Mouse (Mus musculus) midbrain, embryonic 16.5 days (tissue): ENCODE measurements around the gene Sirt2. TPM values are rescaled to one million over a fixed set of nuclear protein-coding genes. Genes with fewer than 3 reads are reported as not detected.

Experiments used
- ATAC-seq: fragments of 200-750 bp; cut with Nextera tagmentation; 2 replicates; pipeline ENCODE4 v1.8.0; 2017; ENCODE audit warnings: moderate TSS enrichment
- H3K27ac ChIP-seq: fragments of 300-500 bp; sonication (generic); 2 replicates; pipeline ENCODE4 v1.5.1; 2014; ENCODE audit warnings: mild to moderate bottlenecking, low read length, mixed read lengths
- H3K27me3 ChIP-seq: fragments of 300-500 bp; sonication (generic); 2 replicates; pipeline ENCODE4 v1.6.1; 2014; ENCODE audit warnings: low read depth, low read length, mixed read lengths; ENCODE audit not compliant: control insufficient read depth, insufficient read depth
- H3K36me3 ChIP-seq: fragments of 300-500 bp; sonication (generic); 2 replicates; pipeline ENCODE4 v1.6.1; 2014; ENCODE audit warnings: mild to moderate bottlenecking, low read length, moderate library complexity, mixed read lengths; ENCODE audit not compliant: control insufficient read depth, insufficient read depth
- H3K4me1 ChIP-seq: fragments of 300-500 bp; sonication (generic); 2 replicates; pipeline ENCODE4 v1.6.1; 2014; ENCODE audit warnings: mild to moderate bottlenecking, low read length, mixed read lengths; ENCODE audit not compliant: control insufficient read depth, insufficient read depth
- H3K4me2 ChIP-seq: fragments of 300-500 bp; sonication (generic); 2 replicates; pipeline ENCODE4 v1.6.1; 2014; ENCODE audit warnings: mild to moderate bottlenecking, low read length, mixed read lengths
- H3K4me3 ChIP-seq: fragments of 300-500 bp; sonication (generic); 2 replicates; pipeline ENCODE4 v1.5.1; 2014; ENCODE audit warnings: low read depth, mild to moderate bottlenecking, low read length, moderate library complexity, mixed read lengths
- H3K9ac ChIP-seq: fragments of 300-500 bp; sonication (generic); 2 replicates; pipeline ENCODE4 v1.6.1; 2014; ENCODE audit warnings: low read depth, low read length, mixed read lengths
- H3K9me3 ChIP-seq: fragments of 300-500 bp; sonication (generic); replicated peaks from 2 replicates; pipeline ENCODE4 v1.6.1; 2014; ENCODE audit warnings: mild to moderate bottlenecking, low read length, mixed read lengths; ENCODE audit not compliant: control insufficient read depth, poor library complexity, severe bottlenecking
- WGBS: fragments of 180-500 bp; shearing (Covaris S2); extraction: QIAGEN DNeasy Blood & Tissue Kit; methylation state at CpG from one replicate; pipeline ENCODE4 v1.1.7; 2014; 5-methylcytosine and 5-hydroxymethylcytosine counted together
- polyA plus RNA-seq: library from polyadenylated mRNA; unstranded; fragments of >200 nt; fragmentation: Nextera tagmentation; extraction: Ambion mirVana; gene quantifications from 2 replicates; pipeline ENCODE4 v1.2.1, GENCODE M21; 2015

The Sirt2 gene
- polyA plus RNA-seq, 1 experiment from 2014 or later: 117 TPM

- ATAC-seq: no peak
Measured at GRCm38 (mm10) chr7:28787884-28788283, 21.3 kb downstream of the Sirt2 start.

GRCm38 (mm10) chr7:28788307-28789195 lies 22.0 kb downstream of the Sirt2 start, which contains the start of gene Rinl:
Gene Rinl (plus strand): TSS chr7:28788969.
- Histone ChIP-seq H3K36me3 (0 out of 2 replicates have a peak, but pooled peaks cover 2% of the 10 kb centered on the region), H3K4me3 (no peak within 1 kb of the TSS), H3K4me2 (no peak within 1 kb of the TSS), H3K9ac (no peak within 1 kb of the TSS), H3K27ac (no peak within 1 kb of the TSS), H3K4me1 (no peaks in the 10 kb centered on the region), H3K9me3 (no peaks in the 10 kb centered on the region), H3K27me3 (no peaks in the 10 kb centered on the region)
- WGBS: 76% methylated on average over 5 of the region's 5 CpGs
- no peak for ATAC-seq

More at GRCm38 (mm10) chr7:28787884-28788283, 21.3 kb downstream of the Sirt2 start:
- Histone ChIP-seq H3K4me3 (no peak overlapping the region), H3K9me3 (no peaks in the 10 kb centered on the region), H3K36me3 (0 out of 2 replicates have a peak, but pooled peaks cover 2% of the 10 kb centered on the region), H3K4me2 (no peak overlapping the region), H3K27me3 (no peaks in the 10 kb centered on the region), H3K9ac (no peak overlapping the region), H3K27ac (no peak overlapping the region), H3K4me1 (no peaks in the 10 kb centered on the region)
- 93% methylated on average over 9 of the region's 9 CpGs for WGBS

- Histone ChIP-seq H3K4me1 (no peaks in the 10 kb centered on the region), H3K4me2 (no peak overlapping the region), H3K9me3 (no peaks in the 10 kb centered on the region), H3K27ac (no peak overlapping the region), H3K36me3 (0 out of 2 replicates have a peak, but pooled peaks cover 2% of the 10 kb centered on the region), H3K4me3 (no peak overlapping the region), H3K9ac (no peak overlapping the region), H3K27me3 (no peaks in the 10 kb centered on the region)
- 83% methylated on average over 3 of the region's 3 CpGs for WGBS
- ATAC-seq: no peak
Measured at GRCm38 (mm10) chr7:28789235-28789634, 22.7 kb downstream of the Sirt2 start.

- H3K4me3 ChIP-seq: no peak overlapping the region
- H3K27ac ChIP-seq: no peak overlapping the region
- H3K36me3 ChIP-seq: 0 out of 2 replicates have a peak, but pooled peaks cover 2% of the 10 kb centered on the region
- H3K9ac ChIP-seq: no peak overlapping the region
- ATAC-seq: no peak
- no peaks in the 10 kb centered on the region for H3K4me1 ChIP-seq
- H3K27me3 ChIP-seq: no peaks in the 10 kb centered on the region
- WGBS: 51% methylated on average over 8 of the region's 8 CpGs
- no peak overlapping the region for H3K4me2 ChIP-seq
- H3K9me3 ChIP-seq: no peaks in the 10 kb centered on the region
Measured at GRCm38 (mm10) chr7:28790066-28790806, 23.7 kb downstream of the Sirt2 start.

- H3K4me1 ChIP-seq: 0 out of 2 replicates have a peak, but pooled peaks cover 3% of the 10 kb centered on the region
- 0 out of 2 replicates have a peak, but pooled peaks cover 2% of the 10 kb centered on the region for H3K36me3 ChIP-seq
- no peak overlapping the region for H3K4me3 ChIP-seq
- ATAC-seq: no peak
- no peaks in the 10 kb centered on the region for H3K9me3 ChIP-seq
- H3K27ac ChIP-seq: no peak overlapping the region
- no peaks in the 10 kb centered on the region; the same call in 1 of the 2 replicates for H3K27me3 ChIP-seq
- H3K9ac ChIP-seq: no peak overlapping the region
- H3K4me2 ChIP-seq: no peak overlapping the region
Measured at GRCm38 (mm10) chr7:28791706-28792105, 25.2 kb downstream of the Sirt2 start.

- no peaks in the 10 kb centered on the region for H3K9me3 ChIP-seq
- no peak for ATAC-seq
- 0 out of 2 replicates have a peak, but pooled peaks cover 4% of the 10 kb centered on the region for H3K4me1 ChIP-seq
- 0 out of 2 replicates have a peak, but pooled peaks cover 2% of the 10 kb centered on the region for H3K36me3 ChIP-seq
- H3K4me2 ChIP-seq: no peak overlapping the region
- no peaks in the 10 kb centered on the region; the same call in 1 of the 2 replicates for H3K27me3 ChIP-seq
- 89% methylated on average over 12 of the region's 14 CpGs for WGBS
- H3K4me3 ChIP-seq: no peak overlapping the region
- H3K9ac ChIP-seq: no peak overlapping the region
- no peak overlapping the region for H3K27ac ChIP-seq
Measured at GRCm38 (mm10) chr7:28792391-28793185, 26.1 kb downstream of the Sirt2 start.

GRCm38 (mm10) chr7:28793834-28794233 lies 27.3 kb downstream of the Sirt2 start:
- Histone ChIP-seq H3K9me3 (no peaks in the 10 kb centered on the region), H3K36me3 (no peaks in the 10 kb centered on the region), H3K4me2 (no peak overlapping the region), H3K27ac (no peak overlapping the region), H3K27me3 (no peaks in the 10 kb centered on the region; the same call in 1 of the 2 replicates), H3K4me3 (no peak overlapping the region), H3K9ac (no peak overlapping the region), H3K4me1 (0 out of 2 replicates have a peak, but pooled peaks cover 4% of the 10 kb centered on the region)
- no peak for ATAC-seq
- WGBS: 33% methylated on average over 2 of the region's 2 CpGs

- Histone ChIP-seq H3K36me3 (no peaks in the 10 kb centered on the region), H3K4me2 (no peak overlapping the region), H3K27me3 (no peaks in the 10 kb centered on the region; the same call in 1 of the 2 replicates), H3K4me1 (0 out of 2 replicates have a peak, but pooled peaks cover 4% of the 10 kb centered on the region), H3K9ac (no peak overlapping the region), H3K4me3 (no peak overlapping the region), H3K27ac (no peak overlapping the region), H3K9me3 (no peaks in the 10 kb centered on the region)
- WGBS: 87% methylated on average over 3 of the region's 3 CpGs
- no peak for ATAC-seq
Measured at GRCm38 (mm10) chr7:28794496-28794895, 28.0 kb downstream of the Sirt2 start.
